Mouse (Mus musculus) right cerebral cortex, postnatal 25 days (tissue): ENCODE data around the gene Oma1.

Experiments used
- DNase-seq: peaks from one replicate; pipeline ENCODE4 v3.0.0; 2022

The Oma1 gene

DNA sequence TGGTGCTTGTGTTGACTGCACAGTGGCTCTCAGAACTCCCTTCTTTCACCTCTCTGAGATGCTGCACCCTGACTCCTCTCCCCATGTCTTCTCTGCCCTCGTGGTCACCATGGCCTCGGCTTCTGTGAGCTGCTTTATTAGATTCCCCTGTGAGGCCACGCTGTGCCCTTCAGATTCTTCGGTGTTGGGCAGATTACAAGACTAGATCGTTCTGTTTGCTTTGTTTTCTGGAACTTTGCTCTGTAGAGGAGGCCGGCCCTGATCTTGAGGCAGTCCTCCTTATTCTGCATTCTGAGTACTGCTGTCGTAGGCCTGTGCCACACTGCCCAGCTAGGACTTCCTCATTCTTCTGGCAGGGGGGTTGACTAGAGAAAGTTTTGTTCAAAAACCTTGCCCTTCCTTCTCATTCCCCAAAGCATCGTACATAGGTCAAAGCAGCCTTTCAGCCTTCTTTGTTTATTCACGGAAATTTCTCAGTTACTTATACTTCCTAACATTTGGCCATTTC lies 45.4 kb downstream of the Oma1 start:
- DNase-seq, result no peak

DNA sequence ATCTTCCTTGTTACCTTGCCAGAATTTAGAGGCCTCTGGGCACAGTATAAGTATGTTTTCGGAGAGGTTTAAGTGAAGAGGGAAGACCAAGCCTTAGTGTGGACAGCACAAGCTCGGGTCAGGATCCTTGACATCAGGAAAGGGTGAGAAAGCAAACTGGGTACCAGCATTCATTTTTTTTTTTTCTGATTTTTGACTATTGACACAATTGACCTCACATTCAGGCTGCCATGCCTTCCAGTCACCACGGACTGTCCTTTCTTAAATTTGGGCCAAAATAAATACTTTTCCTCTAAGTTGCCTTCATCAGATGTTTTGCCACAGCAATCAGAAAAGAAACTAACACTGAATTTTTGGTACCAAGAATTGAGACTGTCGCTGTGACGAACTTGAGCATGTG lies 68.6 kb downstream of the Oma1 start:
- DNase-seq, result no peak

DNA sequence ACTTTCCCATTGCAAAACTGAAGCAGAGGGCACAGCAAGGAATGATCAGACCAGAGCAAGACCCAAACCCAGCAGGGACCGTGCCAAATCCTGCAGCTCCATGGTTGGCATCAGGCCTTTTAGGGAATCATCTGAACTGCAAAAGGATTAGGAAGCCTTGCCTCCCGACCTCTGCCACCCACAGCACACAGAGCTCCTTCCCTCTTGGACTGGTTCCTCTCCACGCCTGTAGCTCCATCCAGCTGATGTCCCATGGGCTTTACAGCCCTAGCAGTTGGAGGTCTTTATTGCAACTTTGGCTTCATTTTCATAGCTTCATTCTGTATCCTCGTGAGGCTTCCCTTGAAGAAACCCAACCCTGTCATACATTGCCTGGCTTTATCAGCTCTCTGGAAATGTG lies 71.4 kb downstream of the Oma1 start:
- DNase-seq, result no peak

DNA sequence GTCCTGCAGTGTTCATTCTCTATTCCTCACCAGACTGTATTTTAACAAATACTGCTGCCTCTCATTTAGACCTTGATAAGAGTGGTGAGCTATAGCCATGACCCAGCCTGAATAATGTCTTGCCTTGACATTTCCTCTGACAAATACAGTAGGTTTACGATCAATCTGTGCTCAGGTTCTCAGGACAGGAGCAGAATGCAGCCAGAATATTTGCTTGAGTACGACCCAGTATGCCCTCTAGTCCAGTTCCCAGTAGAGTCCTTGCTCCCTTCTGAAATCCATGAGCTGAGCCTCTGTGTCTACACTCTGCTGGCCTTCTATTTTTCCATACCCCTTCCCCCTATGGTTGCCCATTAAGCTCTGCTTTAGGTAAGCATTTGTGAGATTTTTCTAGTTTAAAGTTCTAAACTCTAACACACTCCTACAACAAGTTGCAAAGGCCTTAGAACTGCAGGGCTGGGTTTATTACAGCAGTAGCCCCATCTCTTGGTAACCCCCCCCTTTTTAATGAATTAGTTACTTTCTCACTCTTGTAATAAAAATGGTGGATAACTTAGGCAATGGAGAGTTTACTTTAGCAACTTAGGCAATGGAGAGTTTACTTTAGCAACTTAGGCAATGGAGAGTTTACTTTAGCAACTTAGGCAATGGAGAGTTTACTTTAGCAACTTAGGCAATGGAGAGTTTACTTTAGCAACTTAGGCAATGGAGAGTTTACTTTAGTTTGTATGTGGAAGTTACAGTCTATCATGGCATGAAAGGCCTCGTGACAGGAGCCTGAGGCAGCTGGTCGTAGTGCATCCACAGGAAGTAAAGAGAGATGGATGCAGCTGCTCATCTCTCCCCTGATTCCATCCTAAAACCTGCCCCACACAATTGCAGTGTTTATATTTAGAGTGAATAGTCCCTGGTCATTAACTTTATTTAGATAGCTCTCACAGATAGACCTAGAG lies 72.5 kb downstream of the Oma1 start:
- no peak for DNase-seq

DNA sequence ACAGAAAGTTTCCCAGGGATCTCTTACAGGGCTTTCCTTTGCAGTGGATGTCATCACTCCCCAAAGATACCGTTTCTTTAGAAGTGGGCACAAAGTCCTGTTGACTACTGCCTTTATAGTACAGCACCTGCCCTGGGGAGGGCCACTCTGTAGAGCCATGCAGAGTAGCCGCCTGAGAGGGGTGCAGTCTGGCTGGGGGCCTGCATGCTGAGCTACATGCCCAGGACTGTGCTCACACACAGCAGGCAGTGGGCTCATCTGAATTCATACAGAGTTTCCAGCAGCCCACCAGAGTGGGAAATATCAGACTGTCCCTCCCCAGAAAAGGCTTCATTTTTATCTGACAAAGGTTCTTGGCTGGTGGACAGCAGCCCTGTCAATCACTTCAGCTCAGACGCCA lies 73.7 kb downstream of the Oma1 start:
- no peak for DNase-seq

DNA sequence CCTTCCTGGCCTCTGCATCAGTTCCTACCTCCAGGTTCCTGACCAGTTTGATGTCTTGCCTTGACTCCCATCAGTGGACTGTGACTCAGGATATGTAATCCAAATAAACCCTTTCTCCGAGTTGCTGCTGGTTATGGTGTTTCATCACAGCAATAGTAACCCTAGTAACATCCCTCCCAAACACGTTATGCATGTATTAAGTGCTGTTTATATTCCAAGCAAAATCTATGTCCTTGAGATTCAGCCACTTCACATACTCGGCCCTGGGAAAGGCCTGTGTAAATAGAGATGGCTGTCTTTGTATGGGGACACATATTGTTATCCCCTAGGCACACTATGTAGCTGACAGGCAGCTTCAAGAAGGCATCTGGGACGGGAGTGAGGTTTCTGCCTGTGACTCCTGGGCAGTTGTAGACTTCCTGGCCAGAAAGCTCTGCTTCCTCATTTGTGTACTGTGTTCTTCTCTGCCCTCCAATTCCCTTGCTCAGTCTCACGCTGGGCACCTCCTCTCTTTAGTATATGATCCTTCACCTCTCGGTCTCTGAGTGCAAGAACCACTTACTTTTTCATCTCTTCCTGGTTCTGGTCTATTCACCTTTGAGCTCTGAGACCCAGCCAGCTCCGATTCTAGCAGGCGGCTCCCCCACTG lies 75.0 kb downstream of the Oma1 start:
- DNase-seq, result no peak

DNA sequence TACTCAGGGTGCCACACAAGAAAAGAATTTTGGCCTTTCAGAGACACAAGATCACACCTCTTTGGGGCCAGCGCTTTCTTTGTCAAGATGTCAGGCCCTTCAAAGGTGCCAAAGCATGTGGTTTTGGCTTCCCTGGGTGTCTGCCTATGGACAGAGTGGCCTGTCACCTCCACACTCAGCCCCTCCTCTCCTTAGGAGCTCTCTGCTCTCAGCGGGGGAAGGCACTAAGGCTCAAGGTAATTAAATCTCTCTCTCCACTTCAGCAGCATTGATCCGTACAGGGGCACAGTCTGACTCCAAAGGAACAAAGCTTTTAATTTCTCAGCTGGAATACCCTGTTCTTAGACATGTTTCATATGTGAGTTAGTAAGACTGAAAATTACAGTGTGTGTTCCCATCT lies 76.0 kb downstream of the Oma1 start:
- DNase-seq, result no peak

DNA sequence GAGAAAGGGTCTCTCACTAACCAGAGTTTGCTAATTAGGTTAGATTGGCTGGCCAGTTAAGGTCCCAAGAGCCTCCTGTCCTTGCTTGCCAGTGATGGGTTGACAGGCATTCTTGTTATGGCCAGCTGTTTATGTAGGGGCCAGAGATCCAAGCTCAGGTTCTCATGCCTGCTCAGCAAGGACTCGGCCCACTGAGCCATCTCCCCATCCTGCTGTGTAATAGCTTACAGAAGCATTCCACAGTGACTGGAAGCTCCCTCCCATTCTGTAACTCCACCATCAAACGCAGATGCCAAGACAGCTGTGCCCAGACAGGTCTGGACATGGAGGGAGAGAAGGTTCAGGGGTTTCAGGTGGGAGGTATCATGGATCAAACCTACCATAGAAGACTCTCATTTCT lies 76.9 kb downstream of the Oma1 start:
- DNase-seq, result no peak

DNA sequence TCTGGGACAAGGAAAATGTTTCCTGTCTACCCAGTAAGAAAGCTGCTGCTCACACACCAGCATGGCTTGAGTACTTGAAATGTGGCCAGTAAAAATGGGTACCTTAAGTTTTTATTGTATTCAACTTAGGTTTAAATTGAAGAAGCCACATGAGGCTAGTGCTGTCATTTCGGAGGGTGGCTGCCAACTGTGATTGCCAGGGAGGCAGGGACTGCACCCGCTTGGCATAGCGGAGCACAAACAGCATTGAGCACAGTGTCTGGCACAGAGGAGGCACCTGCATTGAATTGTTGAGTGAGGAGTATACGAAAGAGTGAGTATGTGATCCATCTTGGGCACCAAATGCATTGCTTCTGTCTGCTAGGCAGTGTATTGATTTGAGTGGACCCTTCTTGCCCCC lies 81.5 kb downstream of the Oma1 start:
- no peak for DNase-seq

DNA sequence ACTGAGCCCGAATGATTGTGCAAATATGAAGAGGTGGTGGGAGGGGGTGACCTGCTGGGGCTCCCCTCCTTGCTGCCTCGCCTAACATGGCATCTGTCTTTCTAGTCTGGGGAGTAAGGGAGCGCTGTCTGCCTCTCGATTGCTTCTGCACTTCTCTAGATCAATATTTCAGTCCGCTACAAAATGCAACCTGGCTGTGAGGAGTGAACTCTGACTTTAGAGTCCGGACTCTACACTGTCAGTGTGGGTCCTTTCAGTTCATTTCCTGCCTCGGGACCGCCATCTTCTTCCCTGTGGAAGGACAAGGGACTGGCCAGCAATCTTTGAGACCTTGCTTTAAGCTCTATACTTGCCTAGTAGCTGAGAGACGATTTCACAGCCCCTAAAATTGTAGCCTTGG lies 82.3 kb downstream of the Oma1 start:
- DNase-seq, result no peak

DNA sequence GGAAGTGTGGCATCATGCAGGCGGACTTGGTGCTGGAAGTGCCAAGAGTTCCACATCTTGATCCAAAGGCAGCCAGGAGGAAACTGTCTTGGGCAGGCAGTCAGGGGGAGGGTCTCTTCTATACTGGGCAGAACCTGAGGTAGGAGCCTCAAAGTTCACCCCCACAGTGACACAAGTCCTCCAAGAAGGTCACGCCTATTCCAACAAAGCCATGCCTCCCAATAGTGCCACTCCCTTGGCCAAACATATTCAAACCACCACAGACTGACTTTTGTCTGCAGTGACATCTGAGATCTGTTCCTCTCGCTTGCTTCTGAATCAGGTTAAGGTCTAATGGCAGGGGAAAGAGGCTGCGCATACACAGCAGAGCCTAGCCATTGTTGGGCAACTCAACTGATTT lies 83.3 kb downstream of the Oma1 start:
- no peak for DNase-seq

DNA sequence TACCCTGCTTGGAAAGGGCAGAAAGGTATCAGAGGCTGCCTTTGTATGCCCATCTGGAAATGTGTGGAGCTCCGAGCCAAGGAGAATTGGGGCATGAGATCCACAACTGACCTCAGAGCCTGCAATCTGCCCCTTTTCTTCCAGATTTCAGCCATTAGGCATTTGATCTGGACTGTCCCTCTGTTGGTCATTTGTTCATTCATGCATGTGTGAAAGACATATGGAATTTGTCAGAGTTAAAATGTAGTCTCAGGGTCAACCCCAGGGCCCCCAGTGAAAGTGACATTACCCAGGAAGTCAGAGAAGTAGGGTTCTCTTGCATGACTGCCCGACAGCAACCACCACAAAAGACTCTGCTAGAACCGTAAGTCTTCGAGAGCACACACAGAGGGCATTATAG lies 89.0 kb downstream of the Oma1 start:
- no peak for DNase-seq

DNA sequence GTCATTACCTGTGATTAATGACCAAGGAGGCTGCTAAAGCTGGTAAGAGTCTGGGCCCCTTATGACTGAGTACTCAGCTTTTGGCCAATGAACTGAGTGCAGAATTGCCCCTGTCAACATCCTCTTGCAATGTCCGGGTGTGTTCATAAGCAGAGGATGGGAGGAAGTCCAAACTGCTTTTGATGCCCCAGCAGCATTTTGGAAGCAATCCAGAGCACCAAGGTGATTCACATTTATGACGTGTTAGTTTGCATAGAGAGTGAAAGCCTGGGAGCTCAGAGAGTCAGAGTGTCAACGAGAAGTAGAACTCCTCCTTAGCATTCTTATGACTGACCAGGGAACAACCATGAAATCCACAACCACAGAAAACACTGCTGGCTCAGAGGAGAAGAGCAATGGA lies 91.7 kb downstream of the Oma1 start:
- no peak for DNase-seq

DNA sequence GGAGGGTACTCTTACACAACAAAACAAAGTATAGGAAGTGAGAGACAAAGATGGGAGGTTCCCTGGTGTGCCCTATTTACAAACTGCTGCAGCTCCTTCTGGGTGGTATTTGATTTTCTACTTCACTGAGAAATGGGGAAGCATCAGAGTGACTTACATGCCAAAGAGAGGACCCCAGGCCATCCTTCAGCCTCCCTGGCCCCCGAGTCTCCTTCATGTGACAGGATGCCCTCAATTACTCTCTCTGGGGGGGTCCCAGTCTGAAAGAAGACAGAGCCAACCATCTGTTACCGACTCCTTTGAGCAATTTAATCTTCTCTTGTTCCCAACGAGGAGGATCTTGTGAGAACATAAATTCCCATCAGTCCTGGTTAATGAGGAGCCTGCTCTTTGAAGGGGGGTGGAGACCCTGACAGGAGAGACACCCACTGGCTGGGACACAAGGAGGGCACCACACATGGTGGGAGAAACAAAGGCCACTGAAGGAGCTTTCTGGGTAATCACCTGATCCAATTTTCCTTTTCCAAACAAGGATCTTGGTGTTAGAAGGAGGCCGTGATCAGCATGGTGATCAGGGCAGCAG lies 96.7 kb downstream of the Oma1 start:
- no peak for DNase-seq
